Mouse (Mus musculus) C3H10T1/2 (cell line): ENCODE results near the gene Abca14. TPM values are rescaled to one million over a fixed set of nuclear protein-coding genes. Genes with fewer than 3 reads are reported as not detected.

ENCODE experiments used
- polyA plus RNA-seq, 2 experiments: library from polyadenylated mRNA; unstranded; fragments of >200 nt; fragmentation: generic; extraction: Trizol; gene quantifications; one replicate each; pipeline ENCODE4 v1.2.1; 2012; ENCODE audit warnings: missing spikeins in 2 of 2

Abca14 gene
- polyA plus RNA-seq = not detected

GRCm38 (mm10) chr7:120203789-120204188 lies at the start of gene Abca14:
Gene Abca14, plus strand, starts transcription at chr7:120203961.

DNA sequence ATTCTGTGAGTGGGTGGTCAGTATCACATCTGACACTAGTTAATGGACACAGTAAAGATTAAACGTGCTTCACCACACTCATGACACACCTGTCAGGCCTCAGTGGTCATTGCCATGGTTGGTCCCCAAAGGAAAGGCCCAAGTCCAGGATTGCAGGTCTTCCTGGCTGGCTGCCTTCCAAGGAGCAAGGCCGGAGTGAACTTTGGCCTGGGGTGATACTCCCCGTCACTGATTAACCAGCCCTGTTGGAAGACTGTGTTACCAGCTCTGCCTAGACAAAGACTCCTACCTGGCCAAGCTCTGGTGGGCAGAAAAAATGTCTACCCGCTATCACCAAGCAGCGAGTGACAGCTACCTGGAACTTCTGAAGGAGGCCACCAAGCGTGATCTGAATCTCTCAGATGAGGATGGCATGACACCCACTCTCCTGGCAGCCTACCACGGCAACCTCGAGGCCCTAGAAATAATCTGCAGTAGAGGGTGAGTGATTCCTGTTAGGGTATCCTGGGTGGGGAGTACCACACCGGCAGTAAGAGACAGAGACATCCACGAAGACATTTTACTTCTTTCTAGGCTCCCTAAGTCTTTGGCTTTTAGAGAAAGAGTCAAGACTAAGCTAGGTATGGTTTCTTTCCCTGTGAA lies 30.0 kb upstream of the Abca14 start, which contains the start of gene Anks4b:
Anks4b (plus strand) TSS at position 256 of the 642 bp plus-strand sequence.

GRCm38 (mm10) chr7:120201771-120202170 lies 2.0 kb upstream of the Abca14 start, which contains the start of gene Crym:
Gene Crym, minus strand, starts transcription at chr7:120202111.

DNA sequence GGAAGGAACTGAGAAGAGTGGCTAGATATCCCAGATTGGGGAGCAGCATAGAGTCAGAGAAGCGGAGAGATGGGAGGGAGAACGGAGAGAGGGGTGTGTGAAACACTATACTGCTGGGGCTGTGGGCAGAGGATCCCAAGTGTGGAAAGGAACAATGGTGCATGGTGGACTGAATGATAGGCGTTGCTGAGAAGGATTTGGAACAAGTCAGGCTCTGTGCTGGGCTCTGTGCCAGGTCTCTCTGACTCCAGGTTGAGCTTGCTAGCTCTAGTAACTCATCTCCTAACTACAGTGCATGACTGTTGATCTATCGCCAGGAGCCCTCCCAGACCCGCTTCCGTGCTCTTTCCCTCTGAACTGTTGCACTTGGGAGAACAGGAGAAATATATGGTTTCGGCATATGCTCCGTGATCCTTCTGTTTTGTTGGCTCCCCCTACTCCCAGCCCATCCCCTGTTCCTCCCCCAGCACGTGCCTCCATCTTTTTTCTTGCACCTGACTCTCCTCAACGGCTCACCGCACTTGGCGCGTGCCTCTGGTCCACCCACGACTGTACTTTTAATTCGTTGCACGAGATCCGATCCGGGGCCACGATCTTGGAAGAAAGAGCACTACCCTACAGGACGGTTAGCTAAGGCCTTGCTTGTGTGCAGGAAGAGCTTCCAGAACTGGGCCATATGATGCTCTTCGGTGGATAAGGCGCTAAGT lies 124.5 kb downstream of the Abca14 start, which contains the start of gene Abca15:
Abca15 (plus strand) TSS at position 584 of the 707 bp plus-strand sequence.

Other genes with a start within 250 kb of the Abca14 start
- gene Dnah3, start 108.7 kb upstream of the Abca14 start, polyA plus RNA-seq = not detected
- gene Tmem159, start 101.6 kb upstream of the Abca14 start, polyA plus RNA-seq = 10 to 100 TPM in 1 of 2 experiments, 1 to 10 TPM in 1; 7.0 to 14.0 TPM
- not detected for gene Zp2, start 58.7 kb upstream of the Abca14 start, polyA plus RNA-seq
- gene Anks4b, start 30.1 kb upstream of the Abca14 start, polyA plus RNA-seq = not detected
- gene Crym, start 1.9 kb upstream of the Abca14 start, polyA plus RNA-seq = under 1 TPM; 0.07 to 0.13 TPM
- gene Abca15, start 124.7 kb downstream of the Abca14 start, polyA plus RNA-seq = not detected
- not detected for gene Abca16, start 205.7 kb downstream of the Abca14 start, polyA plus RNA-seq